Mouse (Mus musculus) adipocyte (in vitro differentiated cells): ENCODE results near the gene Fam47e.

Experiments used
- DNase-seq: peaks from one replicate; pipeline ENCODE4 v3.0.0-alpha.2; 2016; ENCODE audit warnings: low spot score

The Fam47e gene

DNA sequence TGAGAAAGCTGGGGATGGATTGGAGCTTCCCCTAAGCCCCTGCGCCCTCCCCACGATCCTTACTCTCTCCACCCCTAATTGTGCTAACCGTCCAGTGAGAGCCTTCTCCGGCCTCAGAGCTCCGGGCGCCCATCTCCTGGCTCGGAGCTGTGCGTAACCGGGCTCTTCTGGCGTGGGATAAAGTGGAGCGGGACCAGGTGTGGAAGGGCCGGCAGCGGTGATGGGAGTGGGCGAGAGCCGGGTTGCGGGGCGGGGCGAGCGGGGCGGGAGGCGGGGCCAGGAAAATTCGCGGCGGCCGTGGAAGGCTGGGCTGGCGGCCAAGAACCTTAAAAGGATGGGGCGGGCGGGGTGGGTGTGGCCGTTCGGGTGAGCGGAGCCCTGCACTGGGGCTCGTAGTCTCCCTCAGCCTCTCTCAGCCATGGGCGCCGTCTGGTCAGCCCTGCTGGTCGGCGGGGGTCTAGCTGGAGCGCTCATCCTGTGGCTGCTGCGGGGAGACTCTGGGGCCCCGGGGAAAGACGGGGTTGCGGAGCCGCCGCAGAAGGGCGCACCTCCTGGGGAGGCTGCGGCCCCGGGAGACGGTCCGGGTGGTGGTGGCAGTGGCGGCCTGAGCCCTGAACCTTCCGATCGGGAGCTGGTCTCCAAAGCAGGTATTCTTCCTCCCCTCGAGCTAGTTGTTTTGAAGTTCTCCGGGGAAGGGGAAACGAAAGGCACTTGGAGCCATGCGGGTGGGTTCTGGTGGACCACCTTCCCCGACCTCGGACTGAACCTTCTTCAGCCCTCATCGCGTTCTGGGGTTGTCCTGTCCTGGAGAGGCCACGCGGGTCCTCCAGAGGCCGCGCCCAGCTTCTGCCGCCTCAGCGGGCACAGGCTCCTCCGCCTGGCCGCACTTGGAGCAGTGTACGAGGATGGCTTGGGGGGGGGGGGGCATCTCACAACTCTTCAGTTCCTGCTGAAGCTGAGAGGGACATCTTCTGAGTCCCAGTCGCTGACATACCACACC lies 48.1 kb downstream of the Fam47e start, which contains the start of gene Stbd1:
TSS of gene Stbd1 (plus strand) at position 351 of the 1,000 bp plus-strand sequence.
- no peak for DNase-seq

DNA sequence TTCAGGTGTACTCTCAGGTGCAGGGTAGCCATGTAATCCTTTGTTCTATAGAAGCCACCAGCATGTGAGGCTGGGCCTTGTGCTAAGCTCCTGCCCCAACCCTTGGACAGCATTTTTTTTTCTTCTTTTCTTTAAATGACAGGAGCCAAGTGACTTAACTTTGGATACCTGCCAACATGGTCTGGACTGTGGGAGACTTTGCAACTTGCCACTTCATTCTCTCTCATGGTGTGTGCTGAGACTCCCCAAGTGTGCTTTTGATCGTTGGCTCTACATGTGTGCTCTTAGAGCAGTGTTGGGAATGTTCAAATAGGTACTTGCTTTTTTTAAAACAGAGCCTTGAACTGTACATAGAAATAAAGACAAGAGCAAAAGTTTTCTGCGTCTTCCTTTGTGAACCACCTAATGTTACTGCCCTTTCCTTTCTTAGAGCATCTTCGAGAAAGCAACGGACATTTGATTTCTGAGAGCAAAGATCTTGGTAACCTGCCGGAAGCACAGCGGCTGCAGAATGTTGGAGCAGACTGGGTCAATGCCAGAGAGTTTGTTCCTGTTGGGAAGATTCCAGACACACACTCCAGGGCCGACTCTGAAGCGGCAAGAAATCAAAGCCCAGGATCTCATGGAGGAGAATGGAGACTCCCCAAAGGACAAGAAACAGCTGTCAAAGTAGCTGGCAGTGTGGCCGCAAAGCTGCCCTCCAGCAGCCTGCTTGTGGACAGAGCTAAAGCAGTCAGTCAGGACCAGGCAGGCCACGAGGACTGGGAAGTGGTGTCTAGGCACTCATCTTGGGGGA lies 49.8 kb downstream of the Fam47e start:
- DNase-seq = peak; percentile 28

DNA sequence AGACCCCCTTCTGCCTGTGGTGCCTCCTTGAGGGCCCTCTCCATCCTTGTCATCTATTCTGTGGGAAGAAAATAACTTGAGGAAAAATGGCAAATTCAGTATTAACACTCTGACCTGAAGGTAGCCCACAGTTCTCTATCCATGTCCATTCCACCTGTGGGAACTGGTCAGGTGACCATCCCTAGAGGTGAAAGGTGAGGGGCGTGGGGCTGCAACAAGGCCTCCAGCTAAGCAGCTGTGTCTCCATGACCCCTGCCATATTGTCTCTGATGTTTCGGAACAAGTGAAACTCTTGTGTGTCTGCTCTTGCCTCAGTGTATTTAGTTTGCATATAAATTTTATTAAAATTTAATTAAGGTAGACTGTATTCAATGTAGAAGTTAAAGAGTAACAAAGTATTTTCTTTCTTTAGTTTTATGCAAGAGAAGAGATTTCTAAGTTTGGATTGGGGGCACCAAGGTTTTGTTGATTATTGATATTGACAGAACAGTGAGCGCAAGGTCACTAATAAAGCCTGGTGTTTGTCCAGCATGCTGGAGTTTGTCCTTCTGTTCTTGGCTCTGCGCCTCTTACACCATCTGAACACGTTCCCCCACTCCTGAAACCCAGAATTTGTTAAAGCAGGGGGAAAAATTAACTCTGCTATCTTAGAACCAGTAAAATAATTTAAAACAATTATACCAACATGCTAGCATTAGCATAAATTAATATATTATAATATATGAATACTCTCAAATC lies 52.8 kb downstream of the Fam47e start:
- no peak for DNase-seq

GRCm38 (mm10) chr5:92612756-92613155 lies 57.9 kb downstream of the Fam47e start:
- DNase-seq = no peak

DNA sequence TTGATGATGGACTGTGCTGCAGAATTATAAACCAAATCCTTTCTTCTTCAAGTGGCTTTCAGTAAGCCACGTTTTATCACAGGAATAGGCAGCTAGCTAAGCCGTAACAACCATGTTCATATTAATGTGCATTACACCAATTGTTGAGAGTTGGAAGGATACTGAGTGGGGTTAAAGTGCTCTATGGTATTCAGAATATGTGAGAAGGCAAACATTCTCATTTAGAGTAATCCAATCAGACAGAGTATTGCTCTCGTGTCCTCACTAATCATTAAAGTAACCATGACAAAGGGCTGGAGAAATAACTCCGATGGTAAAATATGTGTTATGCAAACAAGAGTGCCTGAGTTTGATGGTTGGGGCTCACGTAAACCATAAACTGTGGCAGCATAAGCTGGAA lies 67.0 kb downstream of the Fam47e start:
- no peak for DNase-seq

- DNase-seq = no peak
Observed at GRCm38 (mm10) chr5:92627896-92628295, 73.0 kb downstream of the Fam47e start.

DNA sequence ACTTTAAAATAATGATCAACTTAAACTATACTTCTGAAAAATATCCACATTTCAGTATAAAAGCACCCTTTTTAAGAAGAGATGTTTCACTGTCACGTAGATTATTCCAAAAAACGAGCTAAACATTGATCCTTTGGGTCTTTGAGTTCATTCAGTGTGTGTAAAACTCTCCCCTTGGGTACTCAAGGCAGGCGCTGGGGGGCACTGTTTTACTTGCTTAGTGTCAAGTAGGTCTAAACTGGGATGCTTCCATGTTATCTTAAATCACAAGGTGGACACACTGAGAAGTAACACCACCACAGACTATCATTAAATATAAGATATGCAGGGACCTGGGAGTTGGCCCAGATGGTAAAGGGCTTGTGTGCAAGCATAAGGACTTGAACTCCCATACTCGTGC lies 78.7 kb downstream of the Fam47e start:
- no peak for DNase-seq

GRCm38 (mm10) chr5:92634916-92635315 lies 80.0 kb downstream of the Fam47e start:
- no peak for DNase-seq

DNA sequence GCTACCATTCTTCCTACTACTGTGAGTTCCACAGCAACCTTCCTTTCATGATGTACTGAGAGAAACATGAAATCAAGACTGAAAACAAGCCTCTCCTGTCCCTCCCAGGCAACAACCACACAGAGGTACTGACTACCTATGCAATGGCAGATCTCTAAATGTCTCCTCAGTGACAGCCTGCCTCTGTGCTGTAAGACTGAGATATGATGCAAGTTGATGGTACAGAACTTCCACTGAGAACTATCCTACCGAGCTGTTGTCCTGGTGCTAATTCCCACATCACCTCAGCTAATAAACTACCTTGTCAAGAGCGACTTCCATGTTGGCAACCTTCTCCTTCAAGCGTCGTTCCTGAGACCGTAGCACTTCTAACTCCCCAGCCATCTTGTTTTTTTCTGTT lies 81.0 kb downstream of the Fam47e start:
- DNase-seq = no peak

DNA sequence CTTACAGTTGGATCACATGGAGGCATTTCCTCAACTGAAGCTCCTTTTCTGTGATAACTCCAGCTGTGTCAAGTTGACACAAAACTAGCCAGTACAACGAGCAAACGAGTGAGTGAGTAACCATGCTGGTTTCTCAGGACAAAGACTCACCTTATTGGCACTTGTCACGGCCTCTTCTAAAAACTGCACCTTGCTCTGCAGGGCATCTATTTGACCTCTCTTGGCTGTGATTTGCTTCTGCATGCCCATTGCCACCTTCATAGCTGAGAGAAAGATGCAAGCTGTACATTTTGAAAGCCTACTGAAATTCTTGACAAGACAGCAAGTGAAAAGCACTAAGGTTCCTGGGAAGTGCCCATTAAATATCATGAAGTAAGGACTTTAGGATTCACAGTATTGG lies 86.0 kb downstream of the Fam47e start:
- DNase-seq = no peak
